20 mouse cellular contexts compared by ENCODE assay signal in the genomic region with DNA sequence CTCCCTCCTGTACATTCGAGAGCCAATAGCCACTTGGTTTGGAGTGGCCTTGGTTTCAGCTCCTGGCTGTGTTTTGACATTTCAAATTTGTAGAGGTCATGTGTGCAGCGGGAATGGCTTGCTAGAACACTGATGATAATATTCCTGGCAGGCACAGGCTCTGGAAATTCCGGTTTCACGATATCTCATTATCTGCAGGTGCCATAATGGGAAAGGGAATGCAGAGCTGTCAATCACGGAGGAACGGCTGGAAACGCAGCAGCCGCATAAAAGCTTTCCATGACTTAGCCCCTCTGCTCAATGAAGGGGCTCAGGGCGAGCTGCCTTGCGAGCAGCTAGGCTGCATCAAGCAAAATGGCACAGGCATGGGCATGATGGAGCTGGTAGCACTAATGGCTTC.
DNase-seq lines count a peak whose midpoint lies in the region; ATAC-seq and TF ChIP-seq lines count a peak whose summit lies in the region.
"Had no signal": no experiment of that assay in that cellular context is flagged by ENCODE, and none has a peak within 500 bp of the region (broad histone marks: within the 10 kb centered on the region; RNA-seq: fewer than 3 reads in every experiment).

No protein-coding gene starts in this region.

- H3K4me1 ChIP-seq in forebrain, embryonic 12.5 days, result peaks cover 3% of the 10 kb centered on the region
- peaks cover 9% of the 10 kb centered on the region; the same call in 1 of the 2 replicates for H3K4me1 ChIP-seq in forebrain, embryonic 10.5 days
- H3K4me1 ChIP-seq in heart, embryonic 14.5 days (ENCODE audit: control insufficient read depth in 2 of 2, insufficient read depth in 2 of 2, low read length in 2 of 2), result peaks cover 7 to 29% of the 10 kb centered on the region in 2 experiments
- H3K4me1 ChIP-seq in heart, embryonic 11.5 days (ENCODE audit: control insufficient read depth, insufficient read depth, low read length), result 0 out of 2 replicates have a peak, but pooled peaks cover 5% of the 10 kb centered on the region
- H3K4me1 ChIP-seq in midbrain, embryonic 12.5 days, result 0 out of 2 replicates have a peak, but pooled peaks cover 6% of the 10 kb centered on the region
- peaks cover 6% of the 10 kb centered on the region; the same call in 1 of the 2 replicates for H3K4me1 ChIP-seq in midbrain, embryonic 10.5 days
- peaks cover 4% of the 10 kb centered on the region; the same call in 1 of the 2 replicates for H3K4me1 ChIP-seq in midbrain, postnatal 0 days (ENCODE audit: insufficient read depth, low read length)

- H3K9me3 ChIP-seq in forebrain, embryonic 12.5 days, result no peaks in the 10 kb centered on the region
- H3K9me3 ChIP-seq in forebrain, embryonic 10.5 days, result no peaks in the 10 kb centered on the region
- no peaks in the 10 kb centered on the region for H3K9me3 ChIP-seq in heart, embryonic 14.5 days (ENCODE audit: control insufficient read depth, low read length)
- H3K9me3 ChIP-seq in heart, embryonic 11.5 days (replicated peaks; ENCODE audit: control insufficient read depth, low read length), result no peaks in the 10 kb centered on the region
- H3K9me3 ChIP-seq in midbrain, embryonic 12.5 days, result no peaks in the 10 kb centered on the region
- no peaks in the 10 kb centered on the region for H3K9me3 ChIP-seq in midbrain, embryonic 10.5 days (replicated peaks)
- H3K9me3 ChIP-seq in midbrain, postnatal 0 days (ENCODE audit: low read length), result no peaks in the 10 kb centered on the region
- H3K9me3 ChIP-seq: hindbrain, embryonic 15.5 days had no signal

- H3K27ac ChIP-seq in forebrain, embryonic 12.5 days, result peak overlapping the region; percentile 36; the same call in 1 of the 2 replicates
- H3K27ac ChIP-seq in forebrain, embryonic 10.5 days, result no peak overlapping the region
- peak overlapping the region; percentile 24 to 58; a peak in 3 of 4 replicates for H3K27ac ChIP-seq in heart, embryonic 14.5 days (replicated peaks in 1 of 2; ENCODE audit: control insufficient read depth in 1 of 2, insufficient read depth in 1 of 2, low read depth in 2 of 2, low read length in 2 of 2)
- H3K27ac ChIP-seq in heart, embryonic 11.5 days (ENCODE audit: low read depth, low read length), result no peak overlapping the region
- H3K27ac ChIP-seq in midbrain, embryonic 12.5 days (replicated peaks), result no peak overlapping the region; the same call in 1 of the 2 replicates
- no peak overlapping the region for H3K27ac ChIP-seq in midbrain, embryonic 10.5 days (replicated peaks)
- no peak overlapping the region for H3K27ac ChIP-seq in midbrain, postnatal 0 days (ENCODE audit: low read depth, low read length)
- H3K27ac ChIP-seq: gastrocnemius, adult 2 months; hindbrain, embryonic 15.5 days had no signal

- no peak for TF ChIP-seq CTCF in midbrain, postnatal 0 days (IDR thresholded peaks at IDR 0.05)

- no peaks in the 10 kb centered on the region for H3K27me3 ChIP-seq in forebrain, embryonic 12.5 days
- H3K27me3 ChIP-seq in forebrain, embryonic 10.5 days (ENCODE audit: poor library complexity, severe bottlenecking), result no peaks in the 10 kb centered on the region
- no peaks in the 10 kb centered on the region for H3K27me3 ChIP-seq in heart, embryonic 14.5 days (ENCODE audit: control insufficient read depth, insufficient read depth, low read length)
- no peaks in the 10 kb centered on the region for H3K27me3 ChIP-seq in heart, embryonic 11.5 days (ENCODE audit: control insufficient read depth, insufficient read depth, low read length)
- no peaks in the 10 kb centered on the region for H3K27me3 ChIP-seq in midbrain, embryonic 12.5 days
- H3K27me3 ChIP-seq in midbrain, embryonic 10.5 days (ENCODE audit: low read depth, poor library complexity, severe bottlenecking), result no peaks in the 10 kb centered on the region
- H3K27me3 ChIP-seq in midbrain, postnatal 0 days (ENCODE audit: insufficient read depth, low read length), result no peaks in the 10 kb centered on the region
- H3K27me3 ChIP-seq: CH12.LX; hindbrain, embryonic 15.5 days had no signal

- no peak overlapping the region for H3K9ac ChIP-seq in forebrain, embryonic 12.5 days
- no peak overlapping the region for H3K9ac ChIP-seq in heart, embryonic 14.5 days (ENCODE audit: low read length)
- no peak overlapping the region for H3K9ac ChIP-seq in heart, embryonic 11.5 days (ENCODE audit: low read depth, low read length)
- no peak overlapping the region for H3K9ac ChIP-seq in midbrain, embryonic 12.5 days (replicated peaks)
- no peak overlapping the region for H3K9ac ChIP-seq in midbrain, postnatal 0 days (replicated peaks; ENCODE audit: low read length, poor library complexity, severe bottlenecking)
- H3K9ac ChIP-seq: hindbrain, embryonic 15.5 days had no signal

- H3K36me3 ChIP-seq in forebrain, embryonic 12.5 days (replicated peaks), result no peaks in the 10 kb centered on the region
- no peaks in the 10 kb centered on the region for H3K36me3 ChIP-seq in forebrain, embryonic 10.5 days (replicated peaks)
- H3K36me3 ChIP-seq in heart, embryonic 14.5 days (ENCODE audit: control insufficient read depth, insufficient read depth, low read length), result no peaks in the 10 kb centered on the region
- no peaks in the 10 kb centered on the region for H3K36me3 ChIP-seq in heart, embryonic 11.5 days (ENCODE audit: control insufficient read depth, insufficient read depth, low read length)
- H3K36me3 ChIP-seq in midbrain, embryonic 12.5 days, result no peaks in the 10 kb centered on the region
- H3K36me3 ChIP-seq in midbrain, embryonic 10.5 days, result no peaks in the 10 kb centered on the region
- H3K36me3 ChIP-seq in midbrain, postnatal 0 days (ENCODE audit: insufficient read depth, low read length), result no peaks in the 10 kb centered on the region
- H3K36me3 ChIP-seq: hindbrain, embryonic 15.5 days had no signal

- H3K4me3 ChIP-seq in forebrain, embryonic 12.5 days (replicated peaks), result no peak overlapping the region
- H3K4me3 ChIP-seq in forebrain, embryonic 10.5 days, result no peak overlapping the region
- H3K4me3 ChIP-seq in heart, embryonic 14.5 days (ENCODE audit: control insufficient read depth in 1 of 2, insufficient read depth in 1 of 2, low read depth in 1 of 2, low read length in 2 of 2), result no peak overlapping the region
- no peak overlapping the region for H3K4me3 ChIP-seq in heart, embryonic 11.5 days (ENCODE audit: low read depth, low read length)
- no peak overlapping the region for H3K4me3 ChIP-seq in midbrain, embryonic 12.5 days
- H3K4me3 ChIP-seq in midbrain, embryonic 10.5 days, result no peak overlapping the region
- no peak overlapping the region for H3K4me3 ChIP-seq in midbrain, postnatal 0 days (ENCODE audit: low read depth, low read length)
- H3K4me3 ChIP-seq: gastrocnemius, adult 2 months; hindbrain, embryonic 15.5 days had no signal

- WGBS in forebrain, embryonic 12.5 days, result 54% methylated on average over 10 of the region's 10 CpGs
- WGBS in forebrain, embryonic 10.5 days, result 81% methylated on average over 10 of the region's 10 CpGs
- WGBS in heart, embryonic 14.5 days, result 27% methylated on average over 10 of the region's 10 CpGs
- 51% methylated on average over 10 of the region's 10 CpGs for WGBS in heart, embryonic 11.5 days (ENCODE audit: insufficient replicate concordance)
- 56% methylated on average over 10 of the region's 10 CpGs for WGBS in midbrain, embryonic 12.5 days
- 88% methylated on average over 10 of the region's 10 CpGs for WGBS in midbrain, embryonic 10.5 days
- 34% methylated on average over 10 of the region's 10 CpGs for WGBS in midbrain, postnatal 0 days

- 0 out of 2 replicates have a peak, but pooled peaks have one; percentile 30 for ATAC-seq in forebrain, embryonic 12.5 days (ENCODE audit: low FRiP score)
- ATAC-seq in heart, embryonic 14.5 days (ENCODE audit: insufficient number of reproducible peaks, insufficient read depth, low FRiP score, low read depth), result 0 out of 2 replicates have a peak, but pooled peaks have one; percentile 34
- no peak for ATAC-seq in heart, embryonic 11.5 days (replicated peaks; ENCODE audit: insufficient number of reproducible peaks, low FRiP score, low TSS enrichment)
- 0 out of 2 replicates have a peak, but pooled peaks have one; percentile 44 for ATAC-seq in midbrain, embryonic 12.5 days (ENCODE audit: low FRiP score, low read depth)
- no peak for ATAC-seq in midbrain, postnatal 0 days (ENCODE audit: low FRiP score)
- ATAC-seq: intestine, embryonic 16.5 days; lung, postnatal 0 days had no signal

- DNase-seq in forebrain, embryonic 10.5 days (ENCODE audit: extremely low spot score, low spot score), result no peak
- DNase-seq in midbrain, embryonic 10.5 days (ENCODE audit: low spot score), result no peak
- DNase-seq in midbrain, postnatal 0 days (ENCODE audit: low spot score), result peak; percentile 18
- DNase-seq: adrenal gland, postnatal 36 days; cerebellum, adult 18-20 months; cerebellum, postnatal 25 days; gastrocnemius, adult 2 months; kidney, postnatal 36 days; left cerebral cortex, postnatal 4 days; liver; right cerebral cortex, adult 18-20 months; thymus, postnatal 36 days had no signal

- no peak overlapping the region for H3K4me2 ChIP-seq in forebrain, embryonic 12.5 days
- peak overlapping the region; percentile 11; the same call in 1 of the 2 replicates for H3K4me2 ChIP-seq in heart, embryonic 14.5 days (ENCODE audit: low read length)
- H3K4me2 ChIP-seq in heart, embryonic 11.5 days, result no peak overlapping the region
- H3K4me2 ChIP-seq in midbrain, embryonic 12.5 days (replicated peaks), result no peak overlapping the region
- H3K4me2 ChIP-seq in midbrain, postnatal 0 days (ENCODE audit: low read depth, low read length, poor library complexity, severe bottlenecking), result no peak overlapping the region
- H3K4me2 ChIP-seq: hindbrain, embryonic 15.5 days had no signal

Comparison
In these comparisons a context has a peak if more than half of its experiments do, and no peak if none do; other contexts are left out.
1. ATAC-seq: peak in forebrain, embryonic 12.5 days (single experiment), heart, embryonic 14.5 days (single experiment) and midbrain, embryonic 12.5 days (single experiment); none in heart, embryonic 11.5 days (single experiment) and midbrain, postnatal 0 days (single experiment).
2. H3K27ac ChIP-seq: peak in forebrain, embryonic 12.5 days (single experiment) and heart, embryonic 14.5 days (2 of 2); none in forebrain, embryonic 10.5 days (single experiment), heart, embryonic 11.5 days (single experiment), midbrain, embryonic 12.5 days (single experiment), midbrain, embryonic 10.5 days (single experiment) and midbrain, postnatal 0 days (single experiment).